Mouse (Mus musculus) gastrocnemius, postnatal 10 days (tissue): Measurements from ENCODE around the gene Apoc4. TPM values are rescaled to one million over a fixed set of nuclear protein-coding genes. Genes with fewer than 3 reads are reported as not detected.

Source experiments
- DNase-seq: peaks from one replicate; pipeline ENCODE4 v3.0.0; 2021; ENCODE audit warnings: mixed read lengths
- long read RNA-seq, 2 experiments: library from polyadenylated mRNA; stranded (forward); transcript quantifications; one replicate each; pipeline ENCODE4 v2.0.0; 2021
- total RNA-seq, 2 experiments: library from RNA; stranded (reverse); gene quantifications; 2 replicates each; pipeline ENCODE4 v1.2.3; 2021

Apoc4 gene
- total RNA-seq: under 1 TPM in 1 of 2 experiments, not detected in 1; 0.54 TPM
- long read RNA-seq, experiment 1: 0 reads
- long read RNA-seq, experiment 2: 0 reads

- no peak for DNase-seq
Observed at GRCm38 (mm10) chr7:19681202-19681694, at the start of gene Apoc4, which contains the start of gene Gm44805. Gene Apoc4, minus strand, starts transcription at chr7:19681479. Gene Gm44805, minus strand, starts transcription at chr7:19681423.

DNA sequence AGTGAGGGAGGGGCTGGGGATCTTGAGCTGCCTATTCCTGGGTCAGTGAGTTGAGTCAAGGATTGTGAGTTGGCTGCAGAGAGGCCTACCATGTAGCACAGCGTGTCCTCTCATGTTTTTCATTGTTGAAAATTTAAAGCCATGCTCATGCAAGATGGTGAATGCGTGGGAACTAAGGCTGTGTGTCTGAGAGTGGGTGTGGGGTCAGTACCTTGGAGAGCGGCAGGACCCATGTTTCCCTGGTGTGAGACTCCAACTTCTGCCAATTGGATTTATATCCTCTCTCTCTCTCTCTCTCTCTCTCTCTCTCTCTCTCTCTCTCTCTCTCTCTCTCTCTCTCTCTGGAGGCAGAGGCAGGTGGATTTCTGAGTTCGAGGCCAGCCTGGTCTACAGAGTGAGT, 45.3 kb upstream of the Apoc4 start:
- no peak for DNase-seq

DNA sequence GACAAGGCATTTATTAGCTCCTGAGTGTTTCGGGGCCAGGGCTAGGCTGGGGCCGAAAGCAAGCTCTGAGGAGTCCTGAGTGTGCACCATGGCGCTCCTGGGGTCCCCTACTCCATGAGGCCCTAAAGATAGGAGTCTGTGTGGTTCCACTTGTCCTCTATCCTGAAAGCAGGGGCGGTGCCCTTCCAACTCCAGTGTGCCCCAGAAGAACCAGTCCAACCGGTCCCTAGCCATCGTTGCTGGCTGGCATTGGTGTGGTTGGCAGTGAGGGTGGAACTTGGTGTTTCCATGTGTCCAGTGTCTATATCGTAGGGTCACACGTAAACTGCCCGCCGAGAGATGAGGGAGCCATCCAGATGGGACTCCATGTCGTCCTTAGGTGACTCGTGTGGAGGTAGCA, 42.9 kb upstream of the Apoc4 start:
- DNase-seq: no peak

DNA sequence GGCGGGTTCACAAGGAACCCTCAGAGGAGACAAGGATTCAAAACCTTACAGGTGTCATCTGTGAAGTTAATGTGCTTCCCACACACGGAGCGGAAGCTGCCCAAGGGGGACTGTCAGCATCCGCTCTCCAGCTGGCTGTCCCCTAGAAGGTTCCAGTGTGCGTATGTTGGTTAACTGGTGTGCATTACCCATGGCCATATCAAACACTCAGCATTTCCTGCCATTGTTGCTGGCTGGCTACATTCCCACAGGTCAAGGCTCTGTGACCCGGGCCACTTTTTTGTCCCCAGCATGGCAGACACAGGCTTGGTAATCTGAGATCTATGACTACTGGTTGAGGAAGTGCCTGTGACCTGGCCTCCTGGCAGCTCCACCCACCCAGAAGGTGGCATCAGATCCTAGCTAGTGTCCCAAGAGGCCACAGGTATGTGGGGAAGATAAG, 41.5 kb upstream of the Apoc4 start:
- no peak for DNase-seq

DNA sequence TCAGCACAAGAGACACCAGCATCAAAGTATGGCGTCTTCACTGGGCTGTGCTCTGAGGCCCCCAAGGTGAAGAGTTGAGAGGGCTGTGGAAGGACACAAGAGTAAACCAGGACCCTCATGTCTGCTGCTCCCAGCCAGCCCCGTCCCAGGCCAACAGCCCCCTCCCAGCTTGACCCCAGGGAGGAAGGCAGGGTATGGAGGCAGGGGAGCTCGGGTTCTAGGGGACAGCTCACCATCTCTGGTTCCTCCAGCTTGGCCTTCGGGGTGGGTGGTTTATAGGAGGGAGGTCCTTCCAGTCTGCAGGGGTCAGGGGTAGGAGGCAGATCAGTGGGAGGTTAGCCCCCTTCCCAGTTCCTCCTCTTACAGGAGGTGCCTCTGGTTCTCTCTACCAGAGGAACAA, 37.9 kb upstream of the Apoc4 start:
- DNase-seq: no peak

DNA sequence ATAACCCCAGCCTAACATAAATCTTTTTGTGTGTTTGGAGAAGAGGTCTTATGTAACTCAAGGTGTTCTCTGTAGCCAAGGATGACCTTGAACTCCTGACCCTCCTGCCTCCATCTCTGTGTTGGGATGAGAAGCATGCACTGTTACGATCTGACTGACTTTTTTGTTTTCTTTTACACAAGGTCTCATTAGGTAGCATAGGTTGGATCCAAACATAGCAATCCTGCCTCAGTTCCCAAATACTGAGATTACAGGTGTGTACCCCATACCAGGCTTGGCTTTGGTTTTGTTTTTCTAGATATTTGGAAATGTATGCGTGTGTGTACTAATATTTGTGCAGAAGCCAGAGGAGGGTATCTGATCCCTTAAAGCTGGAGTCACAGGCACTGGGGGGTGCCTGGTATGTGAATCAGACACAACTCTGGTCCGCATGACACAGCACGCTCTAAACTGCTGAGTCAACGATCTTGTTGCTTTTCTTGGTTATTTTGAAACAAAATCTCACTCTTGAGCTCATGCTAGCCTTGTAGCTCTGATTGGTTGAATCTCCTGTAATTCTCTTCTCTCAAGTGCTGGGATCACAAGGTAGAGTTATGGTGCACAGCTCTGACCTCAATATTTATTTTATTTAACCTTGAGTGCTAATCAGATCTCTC, 37.1 kb upstream of the Apoc4 start:
- no peak for DNase-seq

DNA sequence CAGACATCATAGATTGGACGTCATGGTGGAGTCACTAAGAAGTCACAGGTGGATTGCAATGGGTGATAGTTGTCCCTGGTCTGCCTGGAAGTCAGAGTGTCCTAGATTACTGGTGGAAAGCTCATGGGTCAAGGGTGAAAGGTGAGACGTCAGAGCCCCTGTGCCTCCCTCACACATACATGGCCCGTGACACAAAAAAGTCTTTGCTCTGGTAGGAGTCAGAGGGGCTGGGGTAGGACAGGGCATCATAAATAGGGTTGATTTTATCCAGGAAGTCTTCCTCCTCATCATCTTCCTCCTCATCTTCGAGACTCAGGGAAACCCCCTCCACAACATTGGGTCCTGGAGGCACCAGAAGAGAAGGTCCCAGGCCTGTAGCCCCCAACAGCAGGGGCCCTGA, 36.1 kb upstream of the Apoc4 start:
- no peak for DNase-seq

GRCm38 (mm10) chr7:19716822-19717221, 35.5 kb upstream of the Apoc4 start:
- DNase-seq: no peak

- DNase-seq: no peak
Observed at GRCm38 (mm10) chr7:19716055-19716682, 34.9 kb upstream of the Apoc4 start.

GRCm38 (mm10) chr7:19715239-19716054, 34.2 kb upstream of the Apoc4 start, which contains the start of gene Tomm40:
Gene Tomm40, minus strand, starts transcription at chr7:19715438.
- peak; percentile 94 for DNase-seq

DNA sequence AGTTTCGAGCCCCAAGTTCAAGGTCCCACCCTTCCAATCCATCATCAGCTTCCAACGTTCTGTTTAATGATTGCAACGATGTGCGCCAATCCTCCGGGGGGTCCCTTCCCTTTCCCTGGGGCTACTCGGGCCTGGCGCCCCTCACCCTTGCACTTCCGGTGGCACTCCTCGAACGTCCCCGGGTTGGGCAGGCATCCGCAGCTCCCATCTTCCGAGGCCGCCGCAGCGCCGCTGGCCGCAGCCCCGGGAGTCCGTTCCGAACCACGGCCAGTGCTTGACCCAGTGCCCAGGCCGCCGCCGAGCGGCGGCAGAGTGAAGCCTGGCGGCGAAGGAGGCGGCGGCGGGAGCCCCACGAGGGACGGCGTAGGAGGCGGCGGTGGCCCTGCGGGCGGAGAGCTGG, 33.6 kb upstream of the Apoc4 start:
- peak; percentile 45 for DNase-seq

- no peak for DNase-seq
Observed at GRCm38 (mm10) chr7:19713598-19713997, 32.3 kb upstream of the Apoc4 start.

- DNase-seq: no peak
Observed at GRCm38 (mm10) chr7:19713196-19713595, 31.9 kb upstream of the Apoc4 start.

DNA sequence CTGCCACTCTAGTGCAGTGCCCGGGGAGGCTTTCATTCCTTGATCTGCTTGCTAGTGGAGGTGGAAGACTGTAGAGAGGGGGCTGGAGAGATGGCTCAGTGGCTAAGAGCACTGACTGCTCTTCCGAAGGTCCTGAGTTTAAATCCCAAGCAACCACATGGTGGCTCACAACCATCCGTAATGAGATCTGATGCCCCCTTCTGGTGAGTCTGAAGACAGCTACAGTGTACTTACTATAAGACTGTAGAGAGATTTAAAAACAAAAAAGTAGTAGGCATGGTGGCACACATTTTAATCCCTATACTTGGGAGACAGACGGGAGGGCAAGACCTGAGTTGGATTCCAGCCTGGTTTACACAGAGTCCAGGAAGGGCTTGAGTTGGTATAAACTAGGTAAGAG, 31.1 kb upstream of the Apoc4 start:
- no peak for DNase-seq

GRCm38 (mm10) chr7:19710650-19711049, 29.4 kb upstream of the Apoc4 start:
- no peak for DNase-seq

DNA sequence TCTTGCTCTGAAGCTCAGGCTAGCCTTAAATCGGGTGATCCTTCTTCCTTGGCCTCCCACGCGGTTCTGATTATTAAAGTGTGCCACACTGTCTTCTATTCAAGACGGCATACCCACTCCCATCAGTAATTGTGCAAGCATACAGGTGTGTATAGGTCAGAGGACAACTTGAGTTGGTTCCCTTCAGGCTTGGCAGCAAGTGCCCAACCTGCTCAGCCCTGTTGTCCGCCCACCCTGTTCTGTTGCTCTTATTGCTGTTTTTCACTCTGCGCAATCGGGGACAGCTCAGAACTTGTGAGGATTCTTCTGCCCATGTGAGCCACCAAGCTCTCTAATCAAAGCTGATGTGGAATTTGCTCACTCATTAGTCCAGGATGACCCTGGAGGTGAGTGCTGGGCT, 24.0 kb upstream of the Apoc4 start:
- DNase-seq: no peak

DNA sequence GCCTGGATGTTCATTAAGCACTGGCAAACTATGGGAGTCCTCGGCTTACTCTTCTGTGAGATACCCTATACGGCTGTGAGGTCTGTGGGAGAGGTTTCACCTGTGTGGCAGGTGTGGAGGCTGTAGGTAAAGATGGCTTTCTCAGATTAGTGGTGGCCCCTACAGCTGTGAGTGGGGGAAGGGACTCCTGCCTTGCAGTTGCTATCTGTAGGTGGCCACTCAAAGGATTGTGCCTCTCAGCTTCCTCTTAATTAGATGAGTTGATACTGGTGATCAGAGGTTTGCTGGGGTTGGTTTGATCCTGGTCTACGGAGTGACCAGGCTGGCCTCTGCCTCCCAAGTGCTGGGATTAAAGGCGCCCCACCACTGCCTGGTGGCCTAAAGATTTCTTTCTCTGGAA, 23.2 kb upstream of the Apoc4 start:
- DNase-seq: no peak

- no peak for DNase-seq
Observed at GRCm38 (mm10) chr7:19702859-19703555, 21.7 kb upstream of the Apoc4 start.

- DNase-seq: peak; percentile 70
Observed at GRCm38 (mm10) chr7:19701069-19701761, 19.9 kb upstream of the Apoc4 start.

DNA sequence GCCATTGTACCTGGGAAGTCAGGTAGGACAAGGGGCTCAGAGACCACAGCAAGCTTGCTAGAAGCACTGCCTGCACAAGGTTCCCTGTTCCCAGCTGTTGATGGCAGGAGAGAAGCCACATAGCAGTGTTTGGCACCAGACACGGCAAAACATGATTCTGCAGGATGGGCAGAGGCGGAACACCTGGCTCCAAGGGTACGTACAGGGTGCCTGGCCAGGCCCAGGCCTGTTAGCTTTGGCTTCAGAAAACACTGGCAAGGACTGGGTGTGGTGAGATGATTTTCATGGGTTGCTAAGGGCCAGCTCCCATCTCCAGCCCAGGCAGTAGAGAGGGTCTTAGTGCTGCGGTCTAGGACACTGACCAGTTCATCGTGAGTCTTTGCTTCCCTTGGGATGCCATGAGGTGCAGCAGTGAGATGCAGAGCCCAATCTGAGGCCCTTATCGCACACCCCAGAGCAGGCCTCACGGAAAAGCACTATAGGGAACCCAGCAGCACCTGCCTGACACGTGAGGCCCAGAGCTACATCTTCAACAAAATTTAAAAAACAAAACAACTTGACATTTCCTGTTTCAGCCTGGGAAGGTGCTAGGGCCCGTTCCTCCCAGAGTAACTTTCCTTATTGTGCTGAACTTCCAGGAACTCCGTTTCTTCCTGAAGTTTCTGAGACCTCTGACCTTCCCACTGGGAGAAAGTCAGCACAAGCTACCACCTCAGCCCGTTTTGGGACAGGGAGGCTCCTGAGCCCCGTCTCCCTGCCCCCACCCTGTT, 19.2 kb upstream of the Apoc4 start:
- no peak for DNase-seq

GRCm38 (mm10) chr7:19699827-19700148, 18.5 kb upstream of the Apoc4 start:
- DNase-seq: no peak
